Mouse (Mus musculus) lung, embryonic 14.5 days (tissue): ENCODE results near the gene Tent4b. TPM values are rescaled to one million over a fixed set of nuclear protein-coding genes. Genes with fewer than 3 reads are reported as not detected.
A peak's percentile ranks its signal among the peaks of the same experiment; 100 is the strongest.

Experiments
- ATAC-seq: fragments of 200-750 bp; cut with Nextera tagmentation; 2 replicates; pipeline ENCODE4 v1.8.0; 2017; ENCODE audit warnings: mild to moderate bottlenecking, moderate TSS enrichment, moderate library complexity; ENCODE audit not compliant: insufficient read depth
- DNase-seq: peaks from one replicate; pipeline ENCODE4 v3.0.0-alpha.2; 2015
- H3K27ac ChIP-seq: fragments of 300-500 bp; sonication (generic); 2 replicates; pipeline ENCODE4 v1.5.1; 2014; ENCODE audit warnings: low read depth, mild to moderate bottlenecking, moderate library complexity
- H3K27me3 ChIP-seq: fragments of 300-500 bp; sonication (generic); 2 replicates; pipeline ENCODE4 v1.6.1; 2014; ENCODE audit warnings: low read length, control low read depth; ENCODE audit not compliant: insufficient read depth
- H3K36me3 ChIP-seq: fragments of 300-500 bp; sonication (generic); 2 replicates; pipeline ENCODE4 v1.6.1; 2014; ENCODE audit warnings: control low read depth; ENCODE audit not compliant: insufficient read depth
- H3K4me1 ChIP-seq: fragments of 300-500 bp; sonication (generic); 2 replicates; pipeline ENCODE4 v1.6.1; 2014; ENCODE audit warnings: antibody characterized with exemption, control low read depth; ENCODE audit not compliant: insufficient read depth
- H3K4me2 ChIP-seq: fragments of 300-500 bp; sonication (generic); 2 replicates; pipeline ENCODE4 v1.6.1; 2014; ENCODE audit warnings: mild to moderate bottlenecking
- H3K4me3 ChIP-seq: fragments of 300-500 bp; sonication (generic); 2 replicates; pipeline ENCODE4 v1.5.1; 2014; ENCODE audit warnings: low read depth, low read length
- H3K9ac ChIP-seq: fragments of 300-500 bp; sonication (generic); 2 replicates; pipeline ENCODE4 v1.6.1; 2014
- H3K9me3 ChIP-seq: fragments of 300-500 bp; sonication (generic); 2 replicates; pipeline ENCODE4 v1.6.1; 2016; ENCODE audit warnings: low read depth, low read length, control low read depth
- CTCF ChIP-seq: IDR thresholded peaks from 2 replicates; pipeline ENCODE4 v1.5.1; 2016; ENCODE audit warnings: antibody characterized with exemption, low read depth
- WGBS: fragments of 180-500 bp; shearing (Covaris S2); extraction: QIAGEN DNeasy Blood & Tissue Kit; methylation state at CpG from one replicate; pipeline ENCODE4 v1.1.7; 2014; 5-methylcytosine and 5-hydroxymethylcytosine counted together
- polyA plus RNA-seq: library from polyadenylated mRNA; unstranded; fragments of >200 nt; fragmentation: Nextera tagmentation; extraction: Ambion mirVana; gene quantifications from 2 replicates; pipeline ENCODE4 v1.2.1, GENCODE M21; 2014

Gene Tent4b
- 14.5 and 16.1 TPM in 2 replicates for polyA plus RNA-seq

DNA sequence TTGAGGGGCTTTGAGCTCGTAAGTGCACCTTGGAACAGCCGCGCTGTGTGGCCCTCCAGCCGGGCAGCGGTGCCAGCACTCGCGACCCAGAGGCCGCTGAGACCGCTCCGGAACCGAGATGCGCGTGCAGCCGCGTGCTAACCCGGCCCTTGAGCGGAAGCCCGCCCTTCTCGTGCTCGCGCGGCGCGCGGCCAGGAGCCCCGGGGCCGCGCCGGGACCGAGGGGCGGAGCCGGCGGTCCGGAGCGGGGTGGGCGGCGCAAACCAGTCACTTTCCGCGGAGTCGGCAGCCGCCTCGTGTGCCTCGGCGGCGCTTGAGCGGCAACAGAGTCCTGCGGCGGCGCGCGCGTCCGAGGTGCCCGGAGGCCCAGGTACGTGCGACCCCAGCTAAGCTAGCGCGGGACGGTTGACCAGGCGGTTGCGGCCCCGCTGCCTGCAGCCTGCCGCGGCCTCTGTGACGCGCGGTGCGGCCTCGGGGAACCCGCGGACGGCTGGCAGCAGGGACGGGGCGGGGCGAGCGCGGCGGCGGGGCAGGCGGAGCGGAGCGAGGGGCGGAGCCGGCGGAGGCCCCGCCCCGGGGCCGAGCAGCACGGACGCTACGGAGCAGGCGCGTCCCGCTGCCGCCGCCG, at the start of gene Tent4b:
TSS of gene Tent4b (plus strand) at position 269 of the 627 bp plus-strand sequence.
- peaks cover 12% of the 10 kb centered on the region; the same call in 1 of the 2 replicates for H3K4me1 ChIP-seq
- no peak for TF ChIP-seq CTCF
- peak within 1 kb of the TSS; percentile 97 for H3K27ac ChIP-seq
- peaks cover 11% of the 10 kb centered on the region; the same call in 1 of the 2 replicates for H3K36me3 ChIP-seq
- H3K9me3 ChIP-seq = no peaks in the 10 kb centered on the region
- H3K4me2 ChIP-seq = peak within 1 kb of the TSS; percentile 93
- DNase-seq = peak; percentile 96
- H3K9ac ChIP-seq = peak within 1 kb of the TSS; percentile 78
- under 1% methylated on average over 88 of the region's 97 CpGs for WGBS
- no peaks in the 10 kb centered on the region for H3K27me3 ChIP-seq
- peak; percentile 95 for ATAC-seq
- peak within 1 kb of the TSS; percentile 92 for H3K4me3 ChIP-seq

DNA sequence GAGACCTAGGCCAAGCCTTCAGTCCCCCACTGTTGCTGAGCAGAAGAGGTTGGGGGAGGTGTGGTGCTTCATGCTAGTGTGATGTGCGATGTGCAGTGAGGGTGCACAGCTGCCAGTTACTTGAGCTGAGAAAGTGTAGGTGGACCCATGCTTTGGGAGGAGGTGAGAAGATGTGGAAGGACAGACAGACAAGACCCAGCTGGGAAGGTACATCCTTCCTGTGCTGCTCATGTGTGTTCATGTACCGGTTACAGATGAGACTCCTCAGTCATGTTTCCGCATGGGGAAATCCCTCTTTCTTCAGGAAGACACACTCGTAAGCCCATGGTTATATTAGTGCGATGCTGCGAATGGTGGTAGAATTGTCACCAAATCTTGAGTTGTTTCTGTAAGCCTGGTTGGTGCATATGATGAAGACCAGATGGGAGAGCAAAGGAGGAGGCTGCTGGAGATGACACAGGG, 48.1 kb upstream of the Tent4b start:
- Histone ChIP-seq H3K27me3 (no peaks in the 10 kb centered on the region), H3K4me3 (no peak overlapping the region), H3K4me1 (no peaks in the 10 kb centered on the region), H3K4me2 (no peak overlapping the region), H3K9ac (no peak overlapping the region), H3K36me3 (peaks cover 62% of the 10 kb centered on the region), H3K27ac (no peak overlapping the region), H3K9me3 (no peaks in the 10 kb centered on the region)
- ATAC-seq = no peak
- 89% methylated on average over 6 of the region's 6 CpGs for WGBS
- DNase-seq = no peak
- no peak for TF ChIP-seq CTCF

DNA sequence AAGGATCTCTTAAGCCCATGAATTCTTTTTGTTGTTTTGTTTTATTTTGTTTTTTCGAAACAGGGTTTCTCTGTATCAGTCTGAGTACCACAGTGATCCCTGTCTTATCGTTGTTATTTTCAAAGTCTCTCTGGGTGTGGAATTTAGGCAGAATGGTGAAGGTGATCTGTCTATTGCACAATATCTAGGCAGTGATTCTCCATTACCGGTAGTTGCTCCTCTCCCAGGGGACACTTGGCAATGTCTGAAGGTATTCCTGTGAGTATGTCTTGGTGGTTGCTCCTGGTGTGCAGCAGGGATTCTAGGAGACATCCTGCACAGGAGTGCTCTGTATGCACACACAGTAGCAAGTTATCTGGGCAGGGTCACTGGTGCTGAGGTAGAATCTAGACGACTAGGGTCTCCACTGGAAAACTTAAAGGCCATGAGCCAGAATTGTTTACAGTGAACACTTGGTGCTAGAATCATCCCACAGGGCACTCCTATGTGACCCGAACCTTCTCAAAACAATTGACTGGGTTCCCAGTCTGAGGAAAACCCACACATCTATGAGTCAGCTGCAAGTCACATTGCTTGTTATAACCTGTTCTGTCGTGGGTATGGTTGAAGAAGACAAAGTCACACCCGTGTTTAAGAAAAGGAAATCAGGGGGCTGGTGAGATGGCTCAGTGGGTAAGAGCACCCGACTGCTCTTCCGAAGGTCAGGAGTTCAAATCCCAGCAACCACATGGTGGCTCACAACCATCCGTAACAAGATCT, 38.6 kb upstream of the Tent4b start:
- Histone ChIP-seq H3K9me3 (no peaks in the 10 kb centered on the region), H3K4me2 (no peak overlapping the region), H3K4me3 (no peak overlapping the region), H3K36me3 (peaks cover 86% of the 10 kb centered on the region), H3K27me3 (no peaks in the 10 kb centered on the region), H3K27ac (no peak overlapping the region), H3K9ac (no peak overlapping the region), H3K4me1 (no peaks in the 10 kb centered on the region)
- 86% methylated on average over 9 of the region's 10 CpGs for WGBS
- no peak for TF ChIP-seq CTCF
- DNase-seq = no peak
- ATAC-seq = no peak

DNA sequence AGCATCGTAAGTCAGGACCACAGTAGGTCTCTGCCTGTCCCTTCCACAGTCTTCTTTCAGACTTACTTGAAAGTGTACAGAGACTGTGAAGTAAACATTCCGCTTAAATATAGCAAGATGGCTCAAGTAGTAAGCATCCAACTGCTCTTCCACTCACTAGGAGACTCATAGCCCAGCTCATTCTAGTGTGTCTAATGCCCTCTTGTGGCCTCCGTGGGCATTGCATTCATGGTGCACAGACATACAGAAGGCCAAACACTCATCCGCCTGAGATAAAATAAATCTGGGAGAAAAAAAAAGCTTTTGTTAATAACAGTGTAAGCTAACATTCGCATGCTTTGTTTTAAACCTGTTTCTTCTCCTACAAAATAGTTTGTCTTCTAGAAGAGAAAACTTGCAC, 37.6 kb upstream of the Tent4b start:
- DNase-seq = peak; percentile 86
- no peak for ATAC-seq
- Histone ChIP-seq H3K27ac (no peak overlapping the region), H3K36me3 (peaks cover 88% of the 10 kb centered on the region), H3K4me2 (no peak overlapping the region), H3K9ac (no peak overlapping the region), H3K4me3 (no peak overlapping the region), H3K9me3 (no peaks in the 10 kb centered on the region), H3K4me1 (no peaks in the 10 kb centered on the region), H3K27me3 (no peaks in the 10 kb centered on the region)
- peak; percentile 81 for TF ChIP-seq CTCF
- WGBS = 72% methylated on average over 5 of the region's 5 CpGs

DNA sequence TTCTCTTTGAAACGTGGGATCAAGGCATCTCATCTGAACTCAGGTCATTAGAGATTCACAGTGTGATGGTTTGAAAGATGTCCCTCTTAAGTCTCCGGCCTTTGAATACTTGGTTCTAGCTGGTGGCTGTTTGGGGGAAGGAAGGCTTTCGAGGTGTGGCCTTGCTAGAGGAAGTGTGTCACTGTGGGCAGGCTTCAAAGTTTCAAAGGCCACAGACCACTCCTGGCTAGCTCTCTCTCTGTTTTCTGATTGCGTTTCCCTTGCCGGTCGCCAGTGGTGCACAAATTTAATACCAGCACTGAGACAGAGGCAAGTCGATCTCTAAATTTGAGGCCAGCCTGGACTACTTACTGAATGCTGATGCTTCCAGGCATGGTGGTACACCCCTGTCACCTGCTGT, 23.7 kb upstream of the Tent4b start:
- Histone ChIP-seq H3K4me1 (no peaks in the 10 kb centered on the region), H3K27me3 (no peaks in the 10 kb centered on the region), H3K4me2 (no peak overlapping the region), H3K27ac (no peak overlapping the region), H3K9me3 (no peaks in the 10 kb centered on the region), H3K36me3 (peaks cover 19% of the 10 kb centered on the region), H3K4me3 (no peak overlapping the region), H3K9ac (no peak overlapping the region)
- 88% methylated on average over 7 of the region's 7 CpGs for WGBS
- no peak for DNase-seq
- ATAC-seq = no peak
- TF ChIP-seq CTCF = no peak

DNA sequence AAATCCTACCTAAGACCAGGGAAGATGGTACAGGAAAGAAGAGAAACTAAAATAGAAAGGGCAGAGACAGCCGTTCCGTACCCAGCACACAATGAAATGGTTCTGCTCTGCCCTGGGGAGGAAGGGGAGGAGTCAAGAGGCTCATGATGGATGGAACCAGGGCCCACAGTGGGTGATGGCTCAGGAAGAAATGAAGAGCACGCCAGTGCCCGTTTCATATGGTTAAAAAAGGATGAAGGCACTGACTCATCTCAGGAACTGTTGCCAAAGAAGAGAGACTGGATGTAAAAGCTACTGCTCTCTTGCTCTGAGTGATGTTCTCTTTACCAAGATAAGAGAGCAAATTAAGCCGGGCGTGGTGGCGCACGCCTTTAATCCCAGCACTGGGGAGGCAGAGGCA, 21.7 kb upstream of the Tent4b start:
- no peaks in the 10 kb centered on the region for H3K4me1 ChIP-seq
- DNase-seq (no peak), ATAC-seq (no peak)
- peaks cover 6% of the 10 kb centered on the region; the same call in 1 of the 2 replicates for H3K36me3 ChIP-seq
- no peak for TF ChIP-seq CTCF
- WGBS = 87% methylated on average over 8 of the region's 8 CpGs
- no peaks in the 10 kb centered on the region for H3K9me3 ChIP-seq
- H3K4me3 ChIP-seq = no peak overlapping the region
- no peak overlapping the region for H3K4me2 ChIP-seq
- H3K27me3 ChIP-seq = no peaks in the 10 kb centered on the region
- H3K27ac ChIP-seq = no peak overlapping the region
- no peak overlapping the region for H3K9ac ChIP-seq

DNA sequence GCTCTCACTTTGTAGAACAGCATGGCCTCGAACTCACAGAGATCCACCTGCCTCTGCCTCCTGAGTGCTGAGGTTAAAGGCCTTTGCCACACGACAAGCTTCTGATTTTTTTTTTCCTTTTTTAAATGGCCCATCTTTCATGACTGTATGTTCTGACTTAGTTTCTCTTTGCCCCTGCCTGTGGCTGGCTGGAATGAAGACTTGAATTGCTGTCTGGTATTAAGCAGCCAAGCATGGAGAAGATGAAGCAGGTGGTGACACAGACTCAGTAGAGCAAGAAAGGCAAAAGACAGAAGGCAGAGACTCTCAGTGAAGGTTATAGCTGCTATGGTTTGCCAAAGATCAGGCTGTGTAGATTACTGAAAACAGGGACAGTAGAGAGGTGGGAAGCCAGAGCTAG, 15.9 kb upstream of the Tent4b start:
- H3K27me3 ChIP-seq = no peaks in the 10 kb centered on the region
- TF ChIP-seq CTCF = no peak
- H3K27ac ChIP-seq = no peak overlapping the region
- H3K4me2 ChIP-seq = no peak overlapping the region
- 78% methylated on average over 2 of the region's 2 CpGs for WGBS
- H3K36me3 ChIP-seq = no peaks in the 10 kb centered on the region
- no peak overlapping the region for H3K9ac ChIP-seq
- no peak for DNase-seq
- no peak overlapping the region for H3K4me3 ChIP-seq
- H3K4me1 ChIP-seq = no peaks in the 10 kb centered on the region
- ATAC-seq = no peak
- no peaks in the 10 kb centered on the region for H3K9me3 ChIP-seq
